Mouse (Mus musculus): Measurements from ENCODE around the gene Srgap2. TPM values are rescaled to one million over a fixed set of nuclear protein-coding genes. Genes with fewer than 3 reads are reported as not detected.
"Not testable (repeated sequence)": the region's sequence is repeated elsewhere in the genome, so short reads cannot be mapped to it uniquely, and the experiment has no call there.

Srgap2 gene
- polyA plus RNA-seq (2014; fragmentation: Nextera tagmentation; extraction: Ambion mirVana), result 19.4 and 24.8 TPM in 2 replicates

DNA sequence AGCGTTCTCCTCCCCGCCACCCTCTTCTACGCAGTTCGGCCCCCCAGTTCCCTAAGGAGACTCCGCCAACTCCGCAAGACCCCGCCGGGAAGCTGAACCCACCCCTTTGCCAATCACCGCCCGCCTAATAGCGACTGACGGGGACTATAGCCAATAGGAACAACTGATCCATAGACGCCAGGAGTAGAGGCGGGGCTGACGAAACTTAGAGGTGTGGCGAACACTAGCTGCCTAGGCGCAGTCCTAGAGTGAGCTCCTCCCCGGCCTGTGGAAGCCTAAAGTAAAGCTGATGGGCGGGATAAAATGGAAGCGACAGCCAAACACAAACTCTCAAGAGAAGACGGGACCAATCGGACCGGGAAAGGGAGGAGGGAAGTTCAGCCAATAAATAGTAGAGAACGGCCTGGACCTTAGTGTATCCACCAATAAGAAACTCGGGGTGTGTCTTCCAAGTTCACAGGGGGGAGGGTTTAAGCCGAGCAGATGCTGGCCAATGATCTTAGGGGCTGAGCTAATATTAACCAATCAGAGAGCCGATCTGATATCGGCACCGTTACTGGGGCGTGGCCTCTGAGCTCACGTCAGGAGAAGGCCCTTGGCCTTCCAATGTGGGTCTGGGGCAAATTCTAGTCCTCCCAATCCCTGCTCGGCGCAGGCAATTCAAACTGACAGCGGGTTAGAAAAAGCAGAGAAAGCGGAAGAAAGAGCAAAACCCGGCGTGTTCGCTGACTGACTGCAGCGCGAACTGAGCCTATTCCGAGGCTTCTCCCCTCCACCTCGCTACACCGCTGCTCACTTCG, at the start of gene Srgap2, which contains the start of gene Fam72a:
Gene Srgap2 (minus strand): TSS at position 72 of the 800 bp plus-strand sequence.
Gene Fam72a (plus strand): TSS at position 623 of the 800 bp plus-strand sequence.
- no peaks in the 10 kb centered on the region for H3K27me3 ChIP-seq (ENCODE audit: control insufficient read depth, insufficient read depth, low read length)
- H3K36me3 ChIP-seq (ENCODE audit: control insufficient read depth, insufficient read depth, low read length), result no peaks in the 10 kb centered on the region
- H3K27ac ChIP-seq (ENCODE audit: low read depth, low read length), result peak within 1 kb of the TSS; percentile 90
- no peaks in the 10 kb centered on the region for H3K9me3 ChIP-seq (ENCODE audit: control insufficient read depth, low read length)
- peak within 1 kb of the TSS; percentile 80 for H3K4me3 ChIP-seq (ENCODE audit: low read depth, low read length)
- H3K4me2 ChIP-seq (ENCODE audit: low read depth, low read length, severe bottlenecking), result peak within 1 kb of the TSS; percentile 91
- under 1% methylated on average over 44 of the region's 44 CpGs for WGBS
- H3K9ac ChIP-seq (ENCODE audit: low read length), result peak within 1 kb of the TSS; percentile 86
- peaks cover 14% of the 10 kb centered on the region for H3K4me1 ChIP-seq (replicated peaks; ENCODE audit: control insufficient read depth, insufficient read depth, low read length)
- DNase-seq (ENCODE audit: low spot score) (peak; percentile 97), ATAC-seq (replicated peaks; ENCODE audit: low FRiP score) (peak; percentile 95)

- Histone ChIP-seq H3K4me2 (ENCODE audit: low read depth, low read length, severe bottlenecking) (no peak overlapping the region), H3K4me1 (replicated peaks; ENCODE audit: control insufficient read depth, insufficient read depth, low read length) (no peaks in the 10 kb centered on the region), H3K4me3 (ENCODE audit: low read depth, low read length) (no peak overlapping the region), H3K27me3 (ENCODE audit: control insufficient read depth, insufficient read depth, low read length) (no peaks in the 10 kb centered on the region), H3K36me3 (ENCODE audit: control insufficient read depth, insufficient read depth, low read length) (no peaks in the 10 kb centered on the region), H3K27ac (ENCODE audit: low read depth, low read length) (no peak overlapping the region), H3K9ac (ENCODE audit: low read length) (no peak overlapping the region), H3K9me3 (ENCODE audit: control insufficient read depth, low read length) (no peaks in the 10 kb centered on the region)
- DNase-seq (ENCODE audit: low spot score) (peak; percentile 57), ATAC-seq (replicated peaks; ENCODE audit: low FRiP score) (0 out of 2 replicates have a peak, but pooled peaks have one; percentile 55)
- 94% methylated on average over 14 of the region's 14 CpGs for WGBS
Measured at GRCm38 (mm10) chr1:131573721-131574120, 46.6 kb upstream of the Srgap2 start.

DNA sequence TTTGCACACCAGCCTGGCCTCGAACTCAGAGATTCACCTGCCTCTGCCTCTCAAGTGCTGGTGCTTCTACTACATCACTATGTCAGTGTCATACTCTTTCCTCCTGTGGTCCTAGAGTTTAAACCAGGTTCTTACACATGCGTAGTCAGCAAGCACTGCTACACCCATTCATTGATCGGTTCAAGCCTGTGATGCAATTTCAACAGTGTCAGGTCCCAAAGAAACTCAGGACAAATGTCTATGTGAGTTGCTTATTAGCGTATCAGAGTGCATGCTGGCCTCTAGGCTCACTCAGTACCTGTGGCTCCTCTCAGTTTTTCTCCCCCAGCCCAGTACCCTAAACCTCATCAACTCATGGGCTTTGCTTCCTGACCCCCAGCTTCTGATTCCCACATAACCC, 43.2 kb upstream of the Srgap2 start:
- Histone ChIP-seq H3K36me3 (ENCODE audit: control insufficient read depth, insufficient read depth, low read length) (no peaks in the 10 kb centered on the region), H3K9ac (ENCODE audit: low read length) (no peak overlapping the region), H3K4me1 (replicated peaks; ENCODE audit: control insufficient read depth, insufficient read depth, low read length) (no peaks in the 10 kb centered on the region), H3K4me3 (ENCODE audit: low read depth, low read length) (no peak overlapping the region), H3K27me3 (ENCODE audit: control insufficient read depth, insufficient read depth, low read length) (no peaks in the 10 kb centered on the region), H3K27ac (ENCODE audit: low read depth, low read length) (no peak overlapping the region), H3K9me3 (ENCODE audit: control insufficient read depth, low read length) (no peaks in the 10 kb centered on the region), H3K4me2 (ENCODE audit: low read depth, low read length, severe bottlenecking) (no peak overlapping the region)
- WGBS, result 87% methylated on average over 4 of the region's 4 CpGs
- no peak for ATAC-seq (replicated peaks; ENCODE audit: low FRiP score)
- no peak for DNase-seq (ENCODE audit: low spot score)

GRCm38 (mm10) chr1:131569721-131570120, 42.6 kb upstream of the Srgap2 start:
- DNase-seq (ENCODE audit: low spot score) (no peak), ATAC-seq (replicated peaks; ENCODE audit: low FRiP score) (no peak)
- WGBS, result 96% methylated on average over 6 of the region's 6 CpGs
- Histone ChIP-seq H3K4me3 (ENCODE audit: low read depth, low read length) (no peak overlapping the region), H3K4me2 (ENCODE audit: low read depth, low read length, severe bottlenecking) (no peak overlapping the region), H3K27ac (ENCODE audit: low read depth, low read length) (no peak overlapping the region), H3K4me1 (replicated peaks; ENCODE audit: control insufficient read depth, insufficient read depth, low read length) (no peaks in the 10 kb centered on the region), H3K36me3 (ENCODE audit: control insufficient read depth, insufficient read depth, low read length) (no peaks in the 10 kb centered on the region), H3K9me3 (ENCODE audit: control insufficient read depth, low read length) (no peaks in the 10 kb centered on the region), H3K27me3 (ENCODE audit: control insufficient read depth, insufficient read depth, low read length) (no peaks in the 10 kb centered on the region), H3K9ac (ENCODE audit: low read length) (no peak overlapping the region)

GRCm38 (mm10) chr1:131566056-131566455, 38.9 kb upstream of the Srgap2 start:
- H3K36me3 ChIP-seq (ENCODE audit: control insufficient read depth, insufficient read depth, low read length); H3K4me1 ChIP-seq (replicated peaks; ENCODE audit: control insufficient read depth, insufficient read depth, low read length); H3K4me3 ChIP-seq (ENCODE audit: low read depth, low read length); H3K27me3 ChIP-seq (ENCODE audit: control insufficient read depth, insufficient read depth, low read length); H3K9ac ChIP-seq (ENCODE audit: low read length); H3K9me3 ChIP-seq (ENCODE audit: control insufficient read depth, low read length); H3K27ac ChIP-seq (ENCODE audit: low read depth, low read length); H3K4me2 ChIP-seq (ENCODE audit: low read depth, low read length, severe bottlenecking): not testable (repeated sequence)
- DNase-seq (ENCODE audit: low spot score) (peak; percentile 58), ATAC-seq (replicated peaks; ENCODE audit: low FRiP score) (peak; percentile 60)
- WGBS, result 34% methylated on average over 11 of the region's 11 CpGs

DNA sequence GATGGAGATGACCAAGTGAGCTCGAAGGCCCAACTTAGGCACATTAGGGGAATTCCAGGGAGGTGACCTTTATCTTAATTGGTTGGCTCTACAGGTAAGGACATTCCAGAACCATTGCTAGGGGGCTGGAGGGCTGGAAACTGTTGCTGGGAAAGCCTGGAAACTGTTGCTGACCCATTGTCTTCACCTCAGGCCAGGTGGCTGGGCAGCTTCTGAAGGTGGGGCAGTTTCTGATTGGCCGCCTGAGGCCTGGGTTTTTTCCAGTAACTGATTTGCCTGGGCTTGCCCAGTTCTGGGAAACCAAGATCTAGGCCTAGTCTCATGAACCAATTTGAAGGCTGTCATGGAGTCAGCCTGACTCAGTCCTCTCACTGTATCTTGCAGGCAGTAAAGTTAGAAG, 34.9 kb upstream of the Srgap2 start:
- WGBS, result 86% methylated on average over 2 of the region's 2 CpGs
- no peaks in the 10 kb centered on the region for H3K9me3 ChIP-seq (ENCODE audit: control insufficient read depth, low read length)
- no peak overlapping the region for H3K27ac ChIP-seq (ENCODE audit: low read depth, low read length)
- ATAC-seq (replicated peaks; ENCODE audit: low FRiP score) (no peak), DNase-seq (ENCODE audit: low spot score) (no peak)
- no peaks in the 10 kb centered on the region for H3K4me1 ChIP-seq (replicated peaks; ENCODE audit: control insufficient read depth, insufficient read depth, low read length)
- no peak overlapping the region for H3K4me3 ChIP-seq (ENCODE audit: low read depth, low read length)
- no peak overlapping the region for H3K9ac ChIP-seq (ENCODE audit: low read length)
- no peak overlapping the region for H3K4me2 ChIP-seq (ENCODE audit: low read depth, low read length, severe bottlenecking)
- H3K36me3 ChIP-seq (ENCODE audit: control insufficient read depth, insufficient read depth, low read length), result no peaks in the 10 kb centered on the region
- no peaks in the 10 kb centered on the region for H3K27me3 ChIP-seq (ENCODE audit: control insufficient read depth, insufficient read depth, low read length)

- DNase-seq (ENCODE audit: low spot score), result no peak
- ATAC-seq (replicated peaks; ENCODE audit: low FRiP score), result no peak
- Histone ChIP-seq H3K4me1 (replicated peaks; ENCODE audit: control insufficient read depth, insufficient read depth, low read length) (no peaks in the 10 kb centered on the region), H3K9ac (ENCODE audit: low read length) (no peak overlapping the region), H3K27ac (ENCODE audit: low read depth, low read length) (no peak overlapping the region), H3K4me2 (ENCODE audit: low read depth, low read length, severe bottlenecking) (no peak overlapping the region), H3K4me3 (ENCODE audit: low read depth, low read length) (no peak overlapping the region), H3K27me3 (ENCODE audit: control insufficient read depth, insufficient read depth, low read length) (no peaks in the 10 kb centered on the region), H3K9me3 (ENCODE audit: control insufficient read depth, low read length) (no peaks in the 10 kb centered on the region), H3K36me3 (ENCODE audit: control insufficient read depth, insufficient read depth, low read length) (no peaks in the 10 kb centered on the region)
Measured at GRCm38 (mm10) chr1:131560500-131560899, 33.3 kb upstream of the Srgap2 start.

DNA sequence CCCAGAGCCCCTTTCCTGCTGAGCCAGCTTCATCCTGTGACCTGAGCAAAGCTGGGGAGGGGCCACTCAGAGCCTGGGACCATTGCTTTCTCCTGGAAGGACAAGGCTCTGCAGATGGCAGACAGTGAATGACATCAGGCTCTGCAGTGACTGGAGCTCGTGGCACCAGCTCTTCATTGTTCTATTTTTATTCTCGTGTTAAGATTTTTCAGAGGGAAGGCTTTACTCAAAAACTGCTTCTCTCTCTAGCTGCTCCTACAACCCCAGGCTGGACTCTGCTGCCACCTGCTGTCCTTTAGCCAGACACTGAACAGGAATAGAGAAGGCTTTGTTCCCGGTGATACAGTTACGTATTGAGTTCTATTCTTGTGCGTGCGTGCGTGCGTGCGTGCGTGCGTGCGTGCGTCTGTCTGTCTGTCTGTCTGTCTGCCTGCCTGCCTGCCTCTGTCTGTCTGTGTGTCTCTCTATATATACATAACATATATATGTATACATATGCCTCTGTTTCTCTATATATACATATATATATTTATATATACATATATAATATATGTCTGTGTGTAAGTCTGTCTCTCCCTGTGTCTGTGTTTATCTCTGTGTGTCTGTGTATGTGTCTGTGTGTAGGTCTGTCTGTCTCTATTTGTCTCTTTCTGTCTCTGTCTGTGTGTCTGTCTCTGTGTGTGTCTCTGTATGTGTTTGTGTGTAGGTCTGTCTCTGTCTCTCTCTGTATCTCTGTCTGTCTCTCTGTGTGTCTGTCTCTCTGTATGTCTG, 28.1 kb upstream of the Srgap2 start:
- no peak overlapping the region for H3K4me2 ChIP-seq (ENCODE audit: low read depth, low read length, severe bottlenecking)
- H3K4me3 ChIP-seq (ENCODE audit: low read depth, low read length), result no peak overlapping the region

More for the DNA sequence above, 28.1 kb upstream of the Srgap2 start:
- Histone ChIP-seq H3K27ac (ENCODE audit: low read depth, low read length) (no peak overlapping the region), H3K9me3 (ENCODE audit: control insufficient read depth, low read length) (no peaks in the 10 kb centered on the region), H3K4me1 (replicated peaks; ENCODE audit: control insufficient read depth, insufficient read depth, low read length) (no peaks in the 10 kb centered on the region), H3K36me3 (ENCODE audit: control insufficient read depth, insufficient read depth, low read length) (no peaks in the 10 kb centered on the region), H3K9ac (ENCODE audit: low read length) (peak overlapping the region; percentile 2; the same call in 1 of the 2 replicates), H3K27me3 (ENCODE audit: control insufficient read depth, insufficient read depth, low read length) (no peaks in the 10 kb centered on the region)
- WGBS, result 6% methylated on average over 13 of the region's 13 CpGs
- DNase-seq (ENCODE audit: low spot score) (peak; percentile 86), ATAC-seq (replicated peaks; ENCODE audit: low FRiP score) (peak; percentile 91)
